14 mouse cellular contexts compared by ENCODE assay signal in the genomic region with DNA sequence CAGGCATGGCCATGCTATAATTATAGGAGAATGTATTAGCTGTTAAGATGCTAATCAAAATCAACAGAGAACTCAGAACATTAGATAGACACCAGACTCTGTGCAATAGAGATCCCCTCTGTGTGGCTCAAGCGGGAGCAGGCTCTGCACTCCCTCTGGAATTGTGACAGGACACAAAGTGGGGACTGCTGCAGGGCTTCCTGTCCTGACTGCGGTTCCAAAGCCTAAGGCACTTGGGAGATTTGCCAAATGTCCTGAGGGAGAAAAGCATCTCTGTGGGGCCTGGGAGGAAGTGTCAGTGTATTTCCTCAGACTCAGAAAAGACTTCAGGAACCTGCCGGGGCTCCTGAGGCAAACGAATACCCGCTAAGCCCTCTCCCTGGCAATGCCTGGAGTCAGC. TPM values are rescaled to one million over a fixed set of nuclear protein-coding genes. Genes with fewer than 3 reads are reported as not detected.
A peak's percentile ranks its signal among the peaks of the same experiment; 100 is the strongest.
DNase-seq lines count a peak whose midpoint lies in the region; ATAC-seq and TF ChIP-seq lines count a peak whose summit lies in the region.
"Had no signal": no experiment of that assay in that cellular context is flagged by ENCODE, and none has a peak within 500 bp of the region (broad histone marks: within the 10 kb centered on the region; RNA-seq: fewer than 3 reads in every experiment).

No protein-coding gene starts in this region.

- H3K4me2 ChIP-seq in midbrain, embryonic 14.5 days (ENCODE audit: low read length): no peak overlapping the region
- H3K4me2 ChIP-seq in midbrain, embryonic 11.5 days: no peak overlapping the region
- H3K4me2 ChIP-seq: embryonic facial prominence, embryonic 13.5 days; hindbrain, embryonic 15.5 days; limb, embryonic 12.5 days; neural tube, embryonic 12.5 days had no signal

- intact Hi-C loops in gastrocnemius, postnatal 14 days (cut with DNase I; ENCODE audit: low total_unique reads): no loop called here
- intact Hi-C loops in gastrocnemius, postnatal 36 days (cut with DNase I): no loop called here

- TF ChIP-seq POLR2A in kidney, adult 2 months (IDR thresholded peaks at IDR 0.05; ENCODE audit: low read depth, low read length): no peak

- no peaks in the 10 kb centered on the region for H3K27me3 ChIP-seq in kidney, adult 2 months (replicated peaks; ENCODE audit: control insufficient read depth, insufficient read depth, low read length)
- H3K27me3 ChIP-seq in midbrain, embryonic 14.5 days (ENCODE audit: control insufficient read depth, insufficient read depth, low read length): no peaks in the 10 kb centered on the region
- H3K27me3 ChIP-seq in midbrain, embryonic 11.5 days (ENCODE audit: control insufficient read depth, insufficient read depth, low read length): no peaks in the 10 kb centered on the region
- H3K27me3 ChIP-seq: embryonic facial prominence, embryonic 13.5 days; hindbrain, embryonic 15.5 days; limb, embryonic 12.5 days; neural tube, embryonic 12.5 days had no signal

- no peaks in the 10 kb centered on the region for H3K36me3 ChIP-seq in kidney, adult 2 months (ENCODE audit: control insufficient read depth, insufficient read depth, low read length)
- H3K36me3 ChIP-seq in midbrain, embryonic 14.5 days (ENCODE audit: control insufficient read depth, insufficient read depth, low read length): no peaks in the 10 kb centered on the region
- no peaks in the 10 kb centered on the region for H3K36me3 ChIP-seq in midbrain, embryonic 11.5 days (ENCODE audit: control insufficient read depth, insufficient read depth, low read length)
- H3K36me3 ChIP-seq: embryonic facial prominence, embryonic 13.5 days; hindbrain, embryonic 15.5 days; limb, embryonic 12.5 days; neural tube, embryonic 12.5 days had no signal

- no peaks in the 10 kb centered on the region for H3K4me1 ChIP-seq in kidney, adult 2 months (ENCODE audit: control insufficient read depth, insufficient read depth, low read length)
- H3K4me1 ChIP-seq in midbrain, embryonic 14.5 days (ENCODE audit: control insufficient read depth, insufficient read depth, low read length): no peaks in the 10 kb centered on the region
- H3K4me1 ChIP-seq in midbrain, embryonic 11.5 days (ENCODE audit: control insufficient read depth, insufficient read depth, low read length): no peaks in the 10 kb centered on the region
- H3K4me1 ChIP-seq: embryonic facial prominence, embryonic 13.5 days; hindbrain, embryonic 15.5 days; limb, embryonic 12.5 days; neural tube, embryonic 12.5 days had no signal

- H3K4me3 ChIP-seq in kidney, adult 2 months (ENCODE audit: insufficient read depth, low read depth, low read length): no peak overlapping the region
- no peak overlapping the region for H3K4me3 ChIP-seq in midbrain, embryonic 14.5 days (replicated peaks; ENCODE audit: low read depth, low read length)
- no peak overlapping the region for H3K4me3 ChIP-seq in midbrain, embryonic 11.5 days (ENCODE audit: low read depth, low read length)
- H3K4me3 ChIP-seq: embryonic facial prominence, embryonic 13.5 days; hindbrain, embryonic 15.5 days; limb, embryonic 12.5 days; neural tube, embryonic 12.5 days had no signal

- peak; percentile 3 for DNase-seq in gastrocnemius, postnatal 14 days
- no peak for DNase-seq in gastrocnemius, postnatal 36 days
- DNase-seq in kidney, adult 2 months: peak; percentile 48
- DNase-seq in kidney, adult 18-20 months: no peak
- peak; percentile 33 for DNase-seq in midbrain, embryonic 14.5 days
- no peak for DNase-seq in midbrain, embryonic 11.5 days (ENCODE audit: low spot score, missing footprints)
- peak; percentile 7 to 25 for DNase-seq in kidney, postnatal 36 days
- DNase-seq in adrenal gland, postnatal 10 days: no peak
- DNase-seq: cerebellum, adult 11 months had no signal

- 45% methylated on average over 5 of the region's 5 CpGs for WGBS in kidney, adult 2 months
- WGBS in midbrain, embryonic 14.5 days: 70% methylated on average over 5 of the region's 5 CpGs
- WGBS in midbrain, embryonic 11.5 days: 78% methylated on average over 5 of the region's 5 CpGs

- H3K9ac ChIP-seq in midbrain, embryonic 14.5 days (replicated peaks; ENCODE audit: low read length): no peak overlapping the region
- H3K9ac ChIP-seq in midbrain, embryonic 11.5 days (ENCODE audit: low read length): no peak overlapping the region
- H3K9ac ChIP-seq: embryonic facial prominence, embryonic 13.5 days; hindbrain, embryonic 15.5 days; limb, embryonic 12.5 days; neural tube, embryonic 12.5 days had no signal

- ATAC-seq in midbrain, embryonic 14.5 days (ENCODE audit: low FRiP score, low TSS enrichment): no peak
- no peak for ATAC-seq in midbrain, embryonic 11.5 days (ENCODE audit: low FRiP score)
- ATAC-seq: activated CD4-positive, CD25-positive, alpha-beta regulatory T cell, adult 4 months had no signal

- no peak for TF ChIP-seq CTCF in kidney, adult 2 months (conservative IDR thresholded peaks at IDR 0.05; ENCODE audit: insufficient read depth, insufficient read length, low read depth, low read length)

- no peak overlapping the region for H3K27ac ChIP-seq in kidney, adult 2 months (ENCODE audit: insufficient read depth, low read depth, low read length)
- no peak overlapping the region for H3K27ac ChIP-seq in midbrain, embryonic 14.5 days (replicated peaks; ENCODE audit: low read depth, low read length)
- no peak overlapping the region for H3K27ac ChIP-seq in midbrain, embryonic 11.5 days (ENCODE audit: low read depth, low read length)
- H3K27ac ChIP-seq: embryonic facial prominence, embryonic 13.5 days; hindbrain, embryonic 15.5 days; limb, embryonic 12.5 days; neural tube, embryonic 12.5 days had no signal

- H3K9me3 ChIP-seq in midbrain, embryonic 14.5 days (ENCODE audit: control insufficient read depth, low read length): no peaks in the 10 kb centered on the region
- H3K9me3 ChIP-seq in midbrain, embryonic 11.5 days (ENCODE audit: control insufficient read depth, low read length): no peaks in the 10 kb centered on the region
- H3K9me3 ChIP-seq: embryonic facial prominence, embryonic 13.5 days; hindbrain, embryonic 15.5 days; limb, embryonic 12.5 days; neural tube, embryonic 12.5 days had no signal

RNA-seq across cellular contexts. Expression of gene Aptx, which starts 59.4 kb away (rescaled TPM):
- 10 to 100 TPM; 12.9 to 13.0 TPM for total RNA-seq in gastrocnemius, postnatal 14 days (2021)
- total RNA-seq in gastrocnemius, postnatal 36 days (2021): 10 to 100 TPM; 14.4 to 15.5 TPM
- polyA plus RNA-seq in kidney, adult 2 months (2012; rRNA removed): 7.2 and 8.9 TPM in 2 replicates
- 43.5 and 44.8 TPM in 2 replicates for polyA plus RNA-seq in midbrain, embryonic 14.5 days (2014; fragmentation: Nextera tagmentation; extraction: Ambion mirVana)
- polyA plus RNA-seq in midbrain, embryonic 11.5 days (2014; fragmentation: Nextera tagmentation; extraction: Ambion mirVana): 44.6 and 45.8 TPM in 2 replicates
- total RNA-seq in adrenal gland, postnatal 10 days (2021): 10 to 100 TPM; 15.3 to 22.1 TPM

Comparison
In these comparisons a context has a peak if more than half of its experiments do, and no peak if none do; other contexts are left out.
1. DNase-seq: peak in gastrocnemius, postnatal 14 days (single experiment), kidney, adult 2 months (single experiment), midbrain, embryonic 14.5 days (single experiment) and kidney, postnatal 36 days (2 of 2); none in gastrocnemius, postnatal 36 days (0 of 2), kidney, adult 18-20 months (single experiment), midbrain, embryonic 11.5 days (single experiment) and adrenal gland, postnatal 10 days (single experiment).